Mouse (Mus musculus): ENCODE measurements around the gene Sipa1l2.

DNA sequence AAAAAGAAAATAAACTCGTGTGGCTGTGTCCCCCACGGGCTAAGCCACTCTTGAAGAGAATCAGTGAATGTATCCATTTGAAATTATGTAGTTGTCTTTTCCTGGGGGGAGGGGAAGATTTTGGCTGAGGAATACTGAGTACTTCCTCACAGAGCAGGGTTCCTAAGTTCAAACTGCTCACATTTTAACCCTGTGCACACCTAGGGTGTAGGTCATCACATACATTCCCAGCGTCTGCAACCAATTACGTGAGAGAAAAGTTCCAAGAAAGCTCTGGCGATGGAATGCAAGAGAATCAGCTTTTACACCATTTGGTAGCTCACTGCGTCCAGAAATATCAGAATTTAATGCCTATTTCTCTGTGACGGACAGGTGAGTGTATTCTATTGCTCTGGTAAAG is 43.0 kb downstream of the Sipa1l2 start:
- TF ChIP-seq CTCF (IDR thresholded peaks at IDR 0.05; ENCODE audit: borderline replicate concordance, insufficient read depth, low read depth, low read length) (no peak), POLR2A (IDR thresholded peaks at IDR 0.05; ENCODE audit: borderline replicate concordance, insufficient read depth, low read length) (no peak)
